Mouse (Mus musculus): ENCODE measurements at regions not wholly inside any gene's neighbourhood (a gene's known extent, or its start where the extent isn't known, plus 50 kb on each side); places are given as distances from the start of the nearest gene placed in this dataset.

- no peak for TF ChIP-seq CTCF (IDR thresholded peaks at IDR 0.05; ENCODE audit: borderline replicate concordance, extremely low read depth, insufficient read depth, insufficient read length)
- TF ChIP-seq POLR2A (IDR thresholded peaks at IDR 0.05; ENCODE audit: borderline replicate concordance, extremely low read depth, insufficient read depth, insufficient read length, poor library complexity, severe bottlenecking), result no peak
Observed at GRCm38 (mm10) chr14:105544066-105544465, 285.7 kb downstream of the Ndfip2 start.

Data from brain, embryonic 14.5 days (tissue).